Mouse (Mus musculus) v-Abl transformed pro-B cells (cell line): ENCODE measurements at regions not wholly inside any gene's neighbourhood (a gene's known extent, or its start where the extent isn't known, plus 50 kb on each side); places are given as distances from the start of the nearest gene placed in this dataset.

ENCODE experiments used
- in situ Hi-C, 2 experiments: fragments of 400-800 bp; cut with MboI; formaldehyde crosslinking; loops; one replicate each; pipeline ENCODE4 v1.15.1; 2025; ENCODE audit not compliant: unreplicated experiment in 2 of 2

DNA sequence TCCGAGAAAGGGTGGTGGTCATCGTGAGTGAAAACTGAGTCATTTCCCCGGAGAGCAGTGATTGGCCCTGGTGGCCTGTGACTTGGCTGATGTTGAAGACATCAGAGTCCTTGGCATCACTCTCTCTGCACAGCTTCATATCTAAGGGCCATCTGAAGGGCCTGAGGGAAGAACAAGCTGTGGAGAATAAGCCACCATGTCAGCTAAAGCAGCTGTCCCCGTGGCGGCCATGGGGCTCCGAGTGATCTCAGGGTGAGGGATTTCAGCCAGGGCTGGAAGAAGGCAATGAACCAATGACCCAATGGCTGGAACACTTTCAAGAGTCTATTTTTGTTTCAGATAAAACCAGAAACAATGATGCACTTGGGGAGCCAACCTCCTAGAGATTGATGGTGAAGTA, 62.2 kb downstream of the Ttc32 start:
- in situ Hi-C loops, result no loop called here

DNA sequence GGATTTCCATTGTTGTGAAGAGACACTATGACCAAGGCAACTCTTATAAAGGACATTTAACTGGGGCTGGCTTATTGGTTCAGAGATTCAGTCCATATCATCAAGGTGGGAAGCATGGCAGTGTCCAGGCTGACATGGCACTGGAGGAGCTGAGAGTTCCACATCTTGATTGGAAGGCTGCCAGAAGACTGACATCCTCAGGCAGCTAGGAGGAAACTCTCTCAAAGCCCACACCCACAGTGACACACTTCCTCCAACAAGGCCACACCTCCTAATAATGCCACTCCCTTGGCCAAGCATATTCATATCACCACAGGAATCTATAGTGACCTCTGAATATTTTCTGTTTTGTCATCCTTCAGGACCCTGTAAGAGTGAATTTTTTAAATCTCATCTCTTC, 65.3 kb downstream of the Ttc32 start:
- in situ Hi-C loops, result no loop called here

DNA sequence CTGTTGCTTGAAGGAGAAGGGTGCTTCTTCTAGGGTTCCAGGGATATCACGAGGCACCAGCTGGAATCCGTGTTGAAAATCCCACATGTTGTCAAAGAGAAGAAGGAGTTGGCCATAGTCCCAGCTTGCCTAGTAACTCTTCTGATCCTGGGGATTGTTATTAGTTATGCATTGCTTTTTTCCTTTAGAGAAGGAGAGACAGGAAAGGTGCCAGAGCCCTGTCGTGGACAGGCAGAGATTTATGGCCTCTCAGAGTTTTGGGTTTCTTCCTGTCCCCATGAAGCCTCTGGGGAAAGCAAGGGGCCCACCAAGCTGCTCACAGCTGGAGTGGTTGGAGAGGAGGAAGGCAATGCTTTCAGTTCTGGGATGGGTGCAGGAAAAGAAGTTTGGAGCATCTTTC, 76.6 kb downstream of the Ttc32 start:
- in situ Hi-C loops, result no loop called here

DNA sequence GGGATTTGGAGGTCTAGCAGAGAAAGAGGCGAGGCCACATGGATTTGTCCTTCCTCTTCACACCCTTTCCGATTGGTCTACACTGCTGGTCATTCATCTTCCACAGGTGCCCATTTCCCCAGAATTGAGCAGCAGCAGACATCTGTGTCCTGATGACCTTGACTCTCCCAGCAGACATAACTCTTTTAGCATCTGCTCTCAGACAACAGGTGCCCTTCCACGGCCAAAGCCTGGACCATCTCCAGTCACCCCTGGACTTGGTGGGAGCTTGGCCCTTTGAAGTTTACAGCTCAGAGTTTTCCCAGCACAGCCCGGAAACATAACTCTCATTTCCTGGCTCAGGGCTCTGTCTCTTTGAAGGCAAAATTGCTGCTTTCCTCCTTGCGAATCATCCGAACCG, 80.0 kb downstream of the Ttc32 start:
- in situ Hi-C loops, result no loop called here

DNA sequence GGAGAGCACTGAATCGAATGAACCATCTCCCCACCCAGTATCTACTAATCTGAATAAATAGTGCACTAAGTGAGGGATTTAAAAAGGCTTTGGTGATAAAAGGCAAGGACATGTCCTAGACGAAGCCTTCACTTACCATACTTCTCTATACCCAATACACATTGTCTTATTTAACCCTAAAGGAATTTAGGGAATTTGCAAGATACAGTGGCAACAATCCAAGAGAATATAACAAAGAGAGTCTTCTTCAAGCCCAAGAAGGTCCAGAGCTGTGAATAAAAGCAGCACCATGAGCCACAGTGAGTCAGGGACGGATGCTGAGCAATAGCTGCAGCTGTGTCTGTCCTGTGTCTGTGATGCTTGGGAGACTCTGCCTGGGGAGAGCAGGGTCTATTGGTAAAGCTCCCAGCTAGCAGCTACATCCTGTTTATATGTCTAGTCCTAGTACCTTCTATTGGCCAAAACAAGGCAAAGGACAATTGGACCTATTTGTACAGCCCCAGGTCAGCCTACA, 82.4 kb downstream of the Ttc32 start:
- in situ Hi-C loops, result no loop called here

DNA sequence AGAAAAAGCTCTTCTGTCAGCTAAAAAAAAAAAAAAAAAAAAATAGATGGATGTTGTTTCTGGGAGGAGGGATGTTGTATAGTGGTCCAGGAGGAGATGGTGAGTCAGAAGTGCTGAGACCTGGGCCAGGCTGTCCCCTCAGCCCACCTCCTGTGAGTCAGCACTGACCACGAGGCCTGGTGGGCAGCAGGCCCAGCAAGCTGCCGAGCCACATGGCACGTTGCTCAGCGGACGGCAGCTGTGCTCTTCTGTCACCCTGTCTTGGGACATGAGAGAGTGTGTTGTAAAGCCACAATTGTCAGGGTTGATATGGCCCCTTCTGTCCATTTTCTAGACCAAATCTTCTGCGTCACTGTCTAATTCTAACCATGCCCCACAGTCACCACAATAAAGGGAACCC, 83.9 kb downstream of the Ttc32 start:
- in situ Hi-C loops, result no loop called here

DNA sequence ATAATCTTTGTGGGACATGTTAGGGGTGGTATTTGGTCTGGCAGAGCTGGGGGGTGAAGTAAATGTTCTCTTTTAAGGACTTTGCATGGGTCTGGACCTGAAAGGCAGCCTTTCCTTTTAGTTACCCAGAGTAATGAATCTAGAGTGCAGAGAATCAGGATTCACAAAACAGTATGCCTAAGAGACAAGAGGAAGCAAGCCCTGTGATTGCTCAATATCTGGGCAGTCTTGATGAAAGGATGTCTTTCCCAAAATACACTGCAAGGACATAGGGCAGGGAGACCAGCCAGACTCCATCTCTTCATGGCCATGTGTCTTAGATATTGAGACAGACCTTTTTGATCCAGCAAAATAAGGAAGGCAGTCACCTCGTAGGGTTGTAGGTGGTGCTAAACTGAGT, 84.3 kb downstream of the Ttc32 start:
- in situ Hi-C loops, result no loop called here

DNA sequence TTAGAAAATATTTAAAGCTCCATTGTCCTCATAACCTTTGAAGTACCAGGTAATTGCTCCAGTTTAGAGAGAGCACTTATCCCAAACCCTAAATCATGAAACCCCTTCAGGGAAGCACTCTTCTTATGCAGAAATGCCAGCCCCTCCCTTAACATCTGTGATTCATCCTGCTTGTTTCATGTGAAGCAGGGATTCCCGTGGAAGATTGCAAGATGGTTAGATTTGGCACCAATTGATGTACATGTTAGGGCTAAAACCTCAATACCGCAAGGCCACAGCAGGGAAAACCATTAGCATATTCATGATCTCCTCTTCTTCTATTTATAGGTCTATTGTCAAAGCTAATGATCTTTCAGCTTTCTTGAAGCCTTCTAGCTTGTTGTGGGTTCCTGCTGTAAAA, 88.8 kb downstream of the Ttc32 start:
- in situ Hi-C loops, result no loop called here

DNA sequence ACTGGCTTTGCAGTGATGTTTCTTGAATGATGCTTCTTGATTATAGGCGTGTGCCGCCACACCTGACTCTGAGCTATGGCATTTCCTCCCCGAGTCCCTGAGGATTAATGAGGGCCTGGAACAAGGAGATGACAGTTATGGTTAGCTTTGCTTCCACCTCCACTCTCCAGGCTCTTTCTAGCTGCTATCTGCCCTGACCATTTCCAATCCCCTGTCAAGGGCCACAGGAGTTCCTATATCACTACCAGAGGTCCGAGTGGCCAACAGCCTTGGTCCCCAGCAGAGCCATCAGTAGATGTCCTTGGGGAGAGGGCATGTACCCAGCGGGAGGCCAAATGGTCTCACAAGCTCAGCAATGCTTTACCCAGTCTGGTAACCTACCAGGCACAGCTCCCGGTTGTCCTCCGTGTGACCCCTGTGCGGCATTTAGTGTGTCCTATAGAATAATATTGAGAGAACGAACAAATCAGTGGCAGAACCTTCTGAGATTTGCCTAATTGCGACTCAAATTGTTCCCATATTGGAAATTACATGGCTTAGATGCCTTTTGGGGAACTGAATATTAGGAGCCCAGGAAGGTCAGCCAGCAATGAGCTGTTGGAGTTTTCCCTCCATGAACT, 98.2 kb downstream of the Ttc32 start:
- in situ Hi-C loops, result loop anchor here (5.0 to 10.0 kb wide), 5 partner anchors 34 to 493 kb away; partner anchors contain the start of gene Laptm4a (in 1 of the 2)

DNA sequence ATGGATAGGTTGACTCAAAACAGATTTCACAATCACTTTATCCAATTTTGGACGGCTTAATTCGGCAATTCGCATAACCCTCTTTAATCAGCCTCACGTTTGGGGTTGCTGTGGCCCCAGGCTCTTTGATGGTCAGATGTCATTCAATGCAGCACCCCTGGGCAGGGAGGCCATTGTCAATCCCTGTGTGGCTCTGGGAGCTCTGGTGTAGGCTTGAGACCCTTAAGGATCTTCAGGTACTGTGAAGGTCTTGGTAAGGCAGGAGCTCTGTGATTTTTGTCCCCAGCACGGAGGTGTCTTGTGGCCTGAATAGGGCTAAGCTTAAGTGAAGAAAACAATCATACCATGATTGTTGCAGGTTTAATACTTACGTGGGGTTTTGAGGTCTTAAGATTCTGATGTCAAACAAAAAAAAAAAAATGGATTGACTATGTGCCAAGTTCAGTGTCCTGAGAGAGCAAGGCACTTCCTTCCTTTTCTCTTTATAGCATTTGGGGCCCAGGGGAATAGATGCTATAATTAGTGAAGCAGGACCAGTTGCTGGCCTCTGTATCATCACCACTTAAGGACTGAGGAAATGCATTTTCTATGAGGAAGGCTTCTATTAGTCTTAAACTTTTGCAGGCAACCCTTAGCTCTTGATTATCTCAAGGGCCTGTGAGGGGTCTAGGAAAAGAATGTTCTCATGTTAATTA, 98.9 kb downstream of the Ttc32 start:
- in situ Hi-C loops, result loop anchor here (5.0 to 10.0 kb wide), 5 partner anchors 34 to 494 kb away; partner anchors contain the start of gene Laptm4a (in 1 of the 2)

DNA sequence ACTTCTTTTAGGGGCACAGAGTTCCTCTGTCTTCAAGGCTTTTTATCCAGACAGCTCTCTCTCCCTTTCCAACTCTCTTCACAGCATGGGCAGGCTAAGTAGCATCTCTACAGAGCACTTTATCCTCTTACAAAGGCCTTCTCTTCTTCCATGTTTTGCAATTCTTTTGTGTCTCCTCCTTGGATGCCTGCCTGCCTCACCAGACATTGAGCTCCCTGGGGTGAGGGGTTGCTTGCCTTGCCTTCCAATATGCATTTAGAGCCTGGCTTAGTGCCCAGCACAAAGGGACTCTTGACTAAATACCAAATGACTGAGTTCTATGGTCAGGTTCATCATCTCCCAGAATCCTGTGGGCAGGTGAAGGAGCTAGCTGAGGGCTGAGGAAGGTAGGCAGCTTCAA, 102.8 kb downstream of the Ttc32 start:
- in situ Hi-C loops, result no loop called here

DNA sequence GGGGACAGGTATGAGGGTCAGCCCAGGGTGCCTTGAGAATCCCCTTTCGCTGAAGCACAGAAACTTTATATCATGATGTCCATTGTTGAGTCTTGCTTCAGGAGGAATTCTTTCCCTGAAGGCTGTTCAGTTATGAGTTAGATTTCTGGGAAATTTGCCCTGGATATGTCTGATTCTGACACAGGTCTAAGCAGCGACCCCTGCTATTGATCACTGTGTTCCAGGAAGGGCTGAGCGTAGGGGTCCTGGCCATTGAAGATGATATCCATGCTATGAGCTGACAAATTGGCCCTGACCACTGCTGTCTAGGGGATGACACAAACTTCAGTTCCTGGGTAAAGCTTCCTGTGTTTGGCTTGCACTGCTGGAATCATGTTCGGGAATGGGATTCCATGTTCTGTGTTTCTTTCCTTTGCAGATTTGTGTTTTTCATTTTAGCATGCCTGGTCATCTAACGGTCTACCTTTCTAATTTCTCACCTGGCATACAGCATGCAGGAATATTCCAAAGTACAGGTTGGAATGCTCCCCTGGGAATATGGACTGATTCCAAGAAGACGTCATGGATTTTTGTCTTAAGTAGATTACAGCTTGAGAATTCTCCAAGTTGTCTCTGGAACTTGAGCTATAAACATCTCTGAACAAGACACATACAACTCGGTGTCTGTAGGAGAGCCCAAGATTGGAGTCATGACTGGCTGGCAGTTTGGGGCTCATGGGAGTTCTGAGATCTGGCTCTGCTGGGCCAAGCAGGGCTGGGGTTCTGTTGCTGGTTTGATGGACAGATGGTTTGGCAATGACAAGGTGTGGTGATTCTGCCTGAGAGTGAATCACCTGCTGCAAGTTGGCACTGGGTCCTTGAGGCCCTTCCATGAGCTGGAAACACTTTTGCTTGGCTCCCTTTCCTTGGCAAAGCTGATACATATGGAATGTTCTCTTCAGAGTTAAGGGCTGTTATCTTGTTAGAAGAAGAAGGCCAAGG, 104.4 kb downstream of the Ttc32 start:
- in situ Hi-C loops, result no loop called here

DNA sequence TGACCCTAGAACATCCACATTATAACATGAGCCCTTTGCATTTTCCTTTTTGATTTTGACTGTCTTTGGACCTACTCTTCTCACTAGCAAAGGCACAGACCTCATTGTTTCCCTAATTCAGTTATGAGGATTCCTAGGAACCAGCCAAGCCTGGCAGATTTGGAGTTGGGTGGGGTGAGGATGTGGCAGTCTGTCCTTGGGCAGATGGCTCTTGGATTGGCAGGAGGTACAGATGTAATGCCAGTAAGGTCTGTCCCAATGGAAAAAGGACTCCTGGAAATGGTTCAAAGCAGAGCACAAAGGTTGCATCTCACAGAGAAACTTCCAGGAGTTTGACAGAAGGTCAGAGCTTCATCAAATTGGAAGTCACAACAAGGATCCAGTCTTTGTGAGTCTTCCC, 121.2 kb downstream of the Ttc32 start:
- in situ Hi-C loops, result no loop called here

DNA sequence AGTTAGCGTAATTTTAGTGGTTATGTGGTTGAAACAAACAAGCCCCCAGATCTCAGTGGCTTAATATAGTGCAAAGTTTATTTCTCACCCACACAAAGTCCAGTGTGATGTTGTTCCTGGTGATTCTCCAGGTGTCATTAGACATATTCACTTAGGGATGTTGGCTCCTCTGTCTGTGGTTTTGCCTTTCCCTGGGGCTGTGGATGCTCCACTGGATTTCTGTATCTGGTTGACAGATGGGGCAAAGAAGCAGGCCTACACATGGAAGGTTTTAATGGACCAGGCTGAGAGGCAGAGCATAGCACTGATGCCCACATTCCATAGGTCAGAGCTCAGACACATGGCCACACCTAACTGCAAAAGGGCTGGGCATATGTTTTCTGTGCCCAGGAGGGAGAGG, 121.6 kb downstream of the Ttc32 start:
- in situ Hi-C loops, result no loop called here

DNA sequence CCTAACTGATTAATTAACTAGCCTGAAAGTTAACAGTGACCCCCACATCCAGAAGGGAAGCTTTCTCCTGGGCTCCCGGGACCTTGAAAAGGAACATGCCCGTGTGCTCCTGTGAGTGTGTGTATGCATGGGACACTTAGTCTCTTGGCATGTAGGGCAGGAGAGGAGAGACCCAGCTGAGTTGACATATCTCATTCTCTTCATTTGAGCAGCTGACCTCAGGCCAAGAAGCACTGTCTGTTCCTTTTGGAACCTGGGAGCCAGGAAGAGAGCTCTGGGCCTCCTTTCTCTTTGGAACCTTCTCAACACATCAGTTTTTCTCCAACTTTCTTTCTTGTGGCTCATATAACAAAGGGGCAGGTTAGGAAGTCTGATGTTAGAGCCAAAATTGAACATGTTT, 124.7 kb downstream of the Ttc32 start:
- in situ Hi-C loops, result no loop called here

DNA sequence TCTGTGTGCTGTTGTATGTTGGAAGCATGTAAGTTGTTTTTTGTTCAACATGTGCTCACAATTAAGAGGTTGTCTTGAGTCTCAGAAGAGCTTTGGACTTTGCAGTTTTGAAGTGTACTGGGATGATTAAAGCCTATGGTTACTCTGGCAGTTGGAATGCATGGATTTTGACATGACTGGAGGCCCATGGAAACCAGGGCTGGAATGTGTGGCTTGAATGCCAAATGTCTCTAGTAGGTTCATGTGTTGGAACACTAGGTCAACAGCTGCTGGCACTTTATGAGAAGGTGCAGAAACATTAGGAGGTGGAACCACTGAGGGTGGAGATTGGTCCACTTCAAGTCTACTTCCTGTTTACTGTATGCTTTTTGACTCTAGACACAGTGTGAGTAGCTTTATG, 127.0 kb downstream of the Ttc32 start:
- in situ Hi-C loops, result loop anchor here in 1 of 2 experiments (5.0 kb wide), 1 partner anchor 89 kb away; no protein-coding TSS in a partner anchor

DNA sequence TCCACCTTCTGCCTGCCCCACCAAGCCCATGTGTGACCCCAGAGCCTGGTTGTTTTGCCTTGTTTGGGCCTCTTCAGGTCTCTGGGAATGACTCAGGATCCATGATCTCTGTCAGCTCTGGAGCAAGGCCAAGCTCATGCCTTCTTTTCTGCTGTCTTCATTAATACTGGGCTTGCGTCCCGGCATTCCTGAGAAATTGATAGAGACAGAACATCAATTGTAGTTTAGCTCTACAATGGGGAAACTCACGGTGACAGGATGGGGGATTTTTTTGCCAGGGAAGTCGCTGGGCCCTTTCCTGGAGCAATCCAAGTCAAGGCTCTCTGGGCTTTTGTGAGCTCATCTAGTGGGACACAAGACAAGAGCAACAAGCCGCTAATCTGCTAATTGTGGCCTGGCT, 129.0 kb downstream of the Ttc32 start:
- in situ Hi-C loops, result loop anchor here in 1 of 2 experiments (5.0 kb wide), 1 partner anchor 91 kb away; no protein-coding TSS in a partner anchor

DNA sequence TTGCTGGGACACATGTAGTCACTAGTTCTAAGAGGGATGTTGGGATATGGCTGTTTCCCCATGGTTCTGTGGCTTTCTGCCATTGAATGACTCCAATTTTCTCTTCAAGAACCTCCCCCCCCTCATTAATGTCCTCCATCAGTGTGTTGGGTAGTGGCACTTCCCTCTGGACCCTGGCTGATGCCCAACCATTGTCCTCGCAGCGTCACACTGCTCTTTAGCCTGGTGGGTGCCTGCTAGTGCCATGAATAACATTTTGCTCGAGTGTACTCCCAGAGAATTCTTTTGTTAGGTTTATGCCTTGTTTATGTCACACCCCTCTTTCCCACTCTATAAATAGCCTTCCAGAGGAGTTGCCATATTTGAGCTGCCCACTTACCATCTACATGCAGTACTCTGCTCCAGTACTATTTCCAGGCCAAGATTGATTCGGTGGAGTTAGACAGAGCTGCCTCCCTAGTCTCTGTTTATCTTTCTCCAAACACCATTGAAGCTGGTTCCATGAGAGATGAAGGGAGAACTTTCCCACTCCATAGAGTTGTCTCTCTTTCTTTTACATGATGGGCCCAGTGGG, 135.7 kb downstream of the Ttc32 start:
- in situ Hi-C loops, result loop anchor here in 1 of 2 experiments (5.0 kb wide), 1 partner anchor 1272 kb away; no protein-coding TSS in a partner anchor

DNA sequence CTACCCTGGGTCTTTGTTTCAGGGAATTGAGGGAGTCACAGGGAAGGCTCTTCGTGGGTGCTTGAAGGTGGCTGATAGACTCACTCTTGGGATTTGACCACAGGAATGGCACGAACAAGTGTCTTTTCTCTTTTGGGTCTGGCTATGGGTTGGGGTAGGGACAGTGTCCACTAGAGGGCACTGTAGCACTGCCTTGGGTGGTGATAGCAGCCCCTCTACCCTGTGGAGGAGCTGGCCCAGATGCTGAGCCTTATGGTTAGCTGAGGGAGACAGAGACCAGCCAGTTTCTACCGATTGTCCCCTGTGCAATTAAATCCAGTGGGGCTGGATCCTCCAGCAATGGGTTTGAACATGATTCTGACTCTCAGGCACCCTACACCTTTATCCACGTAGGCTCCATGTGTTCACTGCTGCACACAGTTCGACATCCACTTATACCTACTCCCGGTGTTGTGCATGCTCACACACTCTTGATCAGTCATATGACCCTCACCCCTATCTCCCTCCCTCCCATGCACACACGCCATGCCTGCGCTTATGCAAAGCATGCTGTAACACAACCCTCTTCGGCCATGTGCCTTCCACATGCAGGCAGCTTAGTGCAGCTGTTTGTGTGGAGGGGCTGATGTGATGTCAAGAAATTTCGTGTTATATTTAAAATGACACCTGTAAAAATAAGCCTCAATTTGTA, 136.6 kb downstream of the Ttc32 start:
- in situ Hi-C loops, result loop anchor here in 1 of 2 experiments (5.0 kb wide), 1 partner anchor 1271 kb away; no protein-coding TSS in a partner anchor

DNA sequence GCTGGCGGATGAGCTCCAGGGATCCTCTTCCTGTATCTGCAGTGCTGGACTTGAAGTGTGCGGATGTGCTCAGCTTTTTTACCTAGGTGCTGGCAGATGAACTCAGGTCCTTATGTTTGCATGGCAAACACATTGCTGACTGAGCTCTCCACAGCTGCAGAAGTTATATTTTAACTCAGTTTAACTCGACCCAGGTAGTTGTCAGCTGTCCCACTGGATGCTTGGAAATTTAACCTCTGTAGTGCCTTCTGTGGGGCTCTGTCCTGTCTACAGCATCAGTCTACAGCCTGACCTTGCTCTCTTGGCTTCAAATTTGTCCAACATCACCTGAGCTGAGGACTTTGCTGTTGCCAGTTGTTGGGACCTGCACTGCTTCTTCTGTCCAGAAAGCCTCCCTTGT, 139.2 kb downstream of the Ttc32 start:
- in situ Hi-C loops, result loop anchor here in 1 of 2 experiments (5.0 kb wide), 1 partner anchor 1268 kb away; no protein-coding TSS in a partner anchor
